Mouse (Mus musculus): ENCODE results near the gene Zdhhc14. TPM values are rescaled to one million over a fixed set of nuclear protein-coding genes. Genes with fewer than 3 reads are reported as not detected.
A peak's percentile ranks its signal among the peaks of the same experiment; 100 is the strongest.

Zdhhc14 gene
- polyA plus RNA-seq, 1 experiment from 2014 or later: 2.2 TPM

DNA sequence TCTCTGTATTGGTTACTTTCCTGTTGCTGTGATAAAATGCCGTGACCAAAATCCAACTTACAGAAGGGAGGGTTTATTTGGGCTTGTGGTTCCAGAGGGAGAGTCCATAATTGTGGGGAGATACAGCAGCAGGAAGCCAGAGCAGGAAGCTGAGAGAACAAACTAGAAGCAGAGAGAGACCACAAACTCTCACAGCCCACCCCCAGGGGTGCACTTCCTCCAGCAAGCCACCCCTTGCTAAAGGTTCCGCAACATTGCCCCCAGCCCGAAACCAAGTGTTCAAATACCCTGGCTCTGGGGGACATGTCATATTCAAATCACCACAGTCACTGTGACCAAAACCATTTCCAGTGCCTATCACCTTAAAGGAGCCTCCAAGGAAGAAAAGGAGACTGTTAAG lies 254.0 kb downstream of the Zdhhc14 start:
- H3K9me3 ChIP-seq (ENCODE audit: control insufficient read depth, low read length): no peaks in the 10 kb centered on the region
- TF ChIP-seq CTCF (IDR thresholded peaks at IDR 0.05; ENCODE audit: low read depth): no peak
- no peak for TF ChIP-seq EP300 (optimal IDR thresholded peaks at IDR 0.05)
- no peak overlapping the region for H3K27ac ChIP-seq (replicated peaks)
- no peak overlapping the region for H3K9ac ChIP-seq (ENCODE audit: low read length)
- 88% methylated on average over 3 of the region's 3 CpGs for WGBS
- H3K4me3 ChIP-seq (ENCODE audit: low read depth, low read length): no peak overlapping the region
- ATAC-seq (ENCODE audit: low FRiP score, low TSS enrichment): no peak
- DNase-seq (ENCODE audit: low spot score): no peak
- H3K4me1 ChIP-seq (replicated peaks; ENCODE audit: control insufficient read depth, insufficient read depth): no peaks in the 10 kb centered on the region
- H3K27me3 ChIP-seq (ENCODE audit: control insufficient read depth, insufficient read depth, low read length): no peaks in the 10 kb centered on the region
- H3K36me3 ChIP-seq (ENCODE audit: control insufficient read depth, insufficient read depth, low read length): 0 out of 2 replicates have a peak, but pooled peaks cover 2% of the 10 kb centered on the region
- H3K4me2 ChIP-seq (replicated peaks; ENCODE audit: low read depth): no peak overlapping the region

DNA sequence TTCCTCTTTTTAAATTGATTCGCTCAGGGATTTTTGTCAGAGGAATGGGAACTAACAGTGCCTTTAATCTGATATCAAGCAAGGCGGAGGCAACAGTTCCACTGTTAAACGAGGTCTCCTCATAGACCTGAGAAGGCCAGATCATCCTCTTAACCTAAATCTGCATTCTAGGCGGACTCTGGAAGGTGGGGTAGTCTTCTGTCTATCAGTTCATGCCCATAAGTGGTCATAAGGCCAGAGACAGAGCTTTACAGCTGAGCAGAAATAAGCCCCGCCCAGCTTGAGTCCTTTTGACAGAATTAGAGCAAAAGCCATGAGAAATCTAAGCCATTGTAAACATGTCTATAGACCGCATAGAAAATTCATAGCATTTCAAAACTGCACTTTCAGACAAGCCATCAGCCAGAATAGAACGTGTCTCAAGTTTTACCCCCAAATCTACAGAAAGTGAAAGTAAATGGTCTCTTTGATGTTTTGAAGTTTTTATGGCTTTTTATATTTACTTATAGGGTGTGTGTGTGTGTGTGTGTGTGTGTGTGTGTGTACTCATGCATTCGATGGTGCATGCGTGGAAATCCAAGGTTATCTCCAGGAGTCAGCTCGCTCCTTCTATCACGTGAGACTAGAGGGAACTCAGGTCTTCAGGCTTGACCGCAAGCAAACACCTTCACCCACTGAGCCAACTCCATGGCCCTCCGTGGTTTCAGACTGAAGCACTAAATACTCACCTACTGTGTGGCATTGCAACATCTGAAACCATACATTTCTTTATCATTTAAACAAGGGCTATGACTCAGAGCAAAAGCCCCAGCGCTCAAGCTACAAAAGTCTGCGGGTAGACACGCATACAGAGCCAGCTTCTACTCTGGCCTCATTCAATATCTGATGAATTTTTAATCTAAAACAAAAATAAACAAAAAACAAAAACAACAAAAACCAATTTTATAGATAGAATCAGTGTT lies 255.5 kb downstream of the Zdhhc14 start:
- 46% methylated on average over 16 of the region's 16 CpGs for WGBS
- H3K9me3 ChIP-seq (ENCODE audit: control insufficient read depth, low read length): no peaks in the 10 kb centered on the region
- H3K4me3 ChIP-seq (ENCODE audit: low read depth, low read length): no peak overlapping the region
- H3K4me1 ChIP-seq (replicated peaks; ENCODE audit: control insufficient read depth, insufficient read depth): peaks cover 2% of the 10 kb centered on the region; the same call in 1 of the 2 replicates
- no peak for TF ChIP-seq CTCF (IDR thresholded peaks at IDR 0.05; ENCODE audit: low read depth)
- no peak for TF ChIP-seq EP300 (optimal IDR thresholded peaks at IDR 0.05)
- no peak overlapping the region; the same call in 1 of the 2 replicates for H3K27ac ChIP-seq (replicated peaks)
- DNase-seq (ENCODE audit: low spot score): peak; percentile 56
- no peak overlapping the region for H3K9ac ChIP-seq (ENCODE audit: low read length)
- no peaks in the 10 kb centered on the region for H3K27me3 ChIP-seq (ENCODE audit: control insufficient read depth, insufficient read depth, low read length)
- no peaks in the 10 kb centered on the region for H3K36me3 ChIP-seq (ENCODE audit: control insufficient read depth, insufficient read depth, low read length)
- H3K4me2 ChIP-seq (replicated peaks; ENCODE audit: low read depth): no peak overlapping the region
- ATAC-seq (ENCODE audit: low FRiP score, low TSS enrichment): peak; percentile 85

DNA sequence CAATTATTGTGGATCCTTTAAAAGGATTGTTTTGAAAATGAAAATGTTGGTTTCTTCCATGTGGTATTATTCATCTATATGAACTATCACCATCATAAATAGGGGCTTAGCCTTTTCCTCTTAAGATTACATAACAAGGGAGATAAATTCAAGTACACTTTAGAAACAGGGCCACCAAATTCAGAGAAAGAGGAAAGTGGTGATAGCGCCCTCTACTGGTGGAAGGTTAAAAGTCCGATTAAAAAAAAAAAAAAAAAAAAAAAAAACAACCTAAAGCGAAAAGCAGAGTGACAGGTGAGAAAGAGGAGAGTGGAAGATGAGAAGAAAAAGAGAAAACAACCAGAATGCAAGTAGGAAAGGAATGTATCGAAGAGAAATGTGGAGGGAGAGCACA lies 256.1 kb downstream of the Zdhhc14 start:
- DNase-seq (ENCODE audit: low spot score): no peak
- Histone ChIP-seq H3K4me1 (replicated peaks; ENCODE audit: control insufficient read depth, insufficient read depth) (peaks cover 4% of the 10 kb centered on the region; the same call in 1 of the 2 replicates), H3K4me2 (replicated peaks; ENCODE audit: low read depth) (no peak overlapping the region), H3K27me3 (ENCODE audit: control insufficient read depth, insufficient read depth, low read length) (no peaks in the 10 kb centered on the region), H3K9ac (ENCODE audit: low read length) (no peak overlapping the region), H3K9me3 (ENCODE audit: control insufficient read depth, low read length) (no peaks in the 10 kb centered on the region), H3K4me3 (ENCODE audit: low read depth, low read length) (no peak overlapping the region), H3K27ac (replicated peaks) (no peak overlapping the region), H3K36me3 (ENCODE audit: control insufficient read depth, insufficient read depth, low read length) (no peaks in the 10 kb centered on the region)
- peak; percentile 79 for TF ChIP-seq CTCF (IDR thresholded peaks at IDR 0.05; ENCODE audit: low read depth)
- no peak for TF ChIP-seq EP300 (optimal IDR thresholded peaks at IDR 0.05)
- ATAC-seq (ENCODE audit: low FRiP score, low TSS enrichment): no peak
- WGBS: 10% methylated on average over 4 of the region's 4 CpGs

DNA sequence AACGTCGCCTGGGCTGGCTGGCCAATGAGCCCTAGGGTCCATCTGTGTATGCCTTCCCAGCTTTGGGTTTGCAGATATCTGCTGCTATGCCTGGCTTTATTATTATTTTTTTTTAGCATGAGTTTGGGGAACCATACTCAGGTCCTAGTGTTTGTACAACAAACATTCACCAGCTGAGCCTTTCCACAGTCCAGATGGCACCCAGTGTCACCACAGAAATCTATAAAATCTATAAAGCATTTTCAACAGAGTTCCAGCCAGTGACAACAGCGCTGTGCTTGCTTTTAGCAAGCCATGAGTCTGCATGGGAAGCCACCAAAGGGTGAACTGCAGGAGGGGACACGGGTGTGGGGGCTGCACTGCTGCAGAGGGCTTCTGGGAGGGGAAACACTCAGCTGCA lies 257.9 kb downstream of the Zdhhc14 start:
- H3K36me3 ChIP-seq (ENCODE audit: control insufficient read depth, insufficient read depth, low read length): no peaks in the 10 kb centered on the region
- no peak overlapping the region for H3K27ac ChIP-seq (replicated peaks)
- no peak overlapping the region for H3K4me2 ChIP-seq (replicated peaks; ENCODE audit: low read depth)
- no peaks in the 10 kb centered on the region for H3K27me3 ChIP-seq (ENCODE audit: control insufficient read depth, insufficient read depth, low read length)
- no peak for ATAC-seq (ENCODE audit: low FRiP score, low TSS enrichment)
- H3K4me3 ChIP-seq (ENCODE audit: low read depth, low read length): no peak overlapping the region
- DNase-seq (ENCODE audit: low spot score): no peak
- H3K9ac ChIP-seq (ENCODE audit: low read length): no peak overlapping the region
- H3K4me1 ChIP-seq (replicated peaks; ENCODE audit: control insufficient read depth, insufficient read depth): peaks cover 4% of the 10 kb centered on the region; the same call in 1 of the 2 replicates
- TF ChIP-seq EP300 (optimal IDR thresholded peaks at IDR 0.05) (no peak), CTCF (IDR thresholded peaks at IDR 0.05; ENCODE audit: low read depth) (no peak)
- H3K9me3 ChIP-seq (ENCODE audit: control insufficient read depth, low read length): no peaks in the 10 kb centered on the region
- 72% methylated on average over 4 of the region's 4 CpGs for WGBS

DNA sequence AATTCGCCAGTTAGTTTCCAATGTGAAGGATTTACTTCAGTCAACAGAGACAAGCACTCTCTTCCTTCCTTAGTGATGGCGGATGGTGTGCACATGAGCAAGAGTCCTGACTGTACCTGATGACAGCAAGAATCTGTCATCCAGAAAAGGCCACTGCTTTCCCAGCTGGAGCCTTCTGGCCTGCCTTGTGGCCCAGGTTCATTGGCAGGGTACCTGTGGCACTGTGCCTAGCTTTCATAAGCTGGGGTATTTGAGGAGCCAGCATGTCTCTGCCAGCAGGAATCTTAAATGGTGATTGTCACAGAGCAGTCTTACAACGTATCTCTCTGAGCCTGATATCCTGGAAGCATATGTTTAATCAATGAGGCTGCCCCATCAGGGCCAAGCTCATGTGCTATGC lies 258.7 kb downstream of the Zdhhc14 start:
- ATAC-seq (ENCODE audit: low FRiP score, low TSS enrichment) (no peak), DNase-seq (ENCODE audit: low spot score) (no peak)
- no peak overlapping the region for H3K4me3 ChIP-seq (ENCODE audit: low read depth, low read length)
- peaks cover 4% of the 10 kb centered on the region; the same call in 1 of the 2 replicates for H3K4me1 ChIP-seq (replicated peaks; ENCODE audit: control insufficient read depth, insufficient read depth)
- H3K36me3 ChIP-seq (ENCODE audit: control insufficient read depth, insufficient read depth, low read length): no peaks in the 10 kb centered on the region
- WGBS: 79% methylated on average over 3 of the region's 3 CpGs
- no peak overlapping the region for H3K27ac ChIP-seq (replicated peaks)
- H3K4me2 ChIP-seq (replicated peaks; ENCODE audit: low read depth): no peak overlapping the region
- no peaks in the 10 kb centered on the region for H3K9me3 ChIP-seq (ENCODE audit: control insufficient read depth, low read length)
- H3K27me3 ChIP-seq (ENCODE audit: control insufficient read depth, insufficient read depth, low read length): no peaks in the 10 kb centered on the region
- no peak overlapping the region for H3K9ac ChIP-seq (ENCODE audit: low read length)
- TF ChIP-seq CTCF (IDR thresholded peaks at IDR 0.05; ENCODE audit: low read depth): no peak
- TF ChIP-seq EP300 (optimal IDR thresholded peaks at IDR 0.05): no peak

DNA sequence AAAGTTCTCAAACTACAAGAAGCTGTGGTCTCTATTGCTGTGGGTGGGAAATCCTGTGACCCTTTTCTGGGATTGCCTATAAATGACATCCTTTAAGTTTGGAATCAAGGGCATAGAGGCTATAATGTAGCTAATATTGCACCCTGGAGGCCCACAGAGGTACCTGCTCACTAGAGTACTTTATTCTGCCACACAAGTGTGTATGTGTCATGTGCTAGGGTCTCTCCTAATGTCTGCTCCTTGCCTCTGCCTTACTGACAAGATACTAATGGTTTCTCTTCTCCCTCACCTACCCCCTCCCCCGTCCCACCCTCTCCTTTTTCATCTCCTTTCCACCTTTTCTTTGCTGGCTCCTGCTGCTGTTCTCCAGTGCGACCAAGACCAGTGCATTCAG lies 260.0 kb downstream of the Zdhhc14 start:
- H3K4me3 ChIP-seq (ENCODE audit: low read depth, low read length): no peak overlapping the region
- peak overlapping the region; percentile 70 for H3K4me2 ChIP-seq (replicated peaks; ENCODE audit: low read depth)
- no peaks in the 10 kb centered on the region for H3K27me3 ChIP-seq (ENCODE audit: control insufficient read depth, insufficient read depth, low read length)
- peaks cover 4% of the 10 kb centered on the region; the same call in 1 of the 2 replicates for H3K4me1 ChIP-seq (replicated peaks; ENCODE audit: control insufficient read depth, insufficient read depth)
- H3K27ac ChIP-seq (replicated peaks): no peak overlapping the region
- ATAC-seq (ENCODE audit: low FRiP score, low TSS enrichment) (no peak), DNase-seq (ENCODE audit: low spot score) (no peak)
- 37% methylated on average over 2 of the region's 2 CpGs for WGBS
- peak; percentile 29 for TF ChIP-seq CTCF (IDR thresholded peaks at IDR 0.05; ENCODE audit: low read depth)
- no peak for TF ChIP-seq EP300 (optimal IDR thresholded peaks at IDR 0.05)
- no peaks in the 10 kb centered on the region for H3K9me3 ChIP-seq (ENCODE audit: control insufficient read depth, low read length)
- H3K36me3 ChIP-seq (ENCODE audit: control insufficient read depth, insufficient read depth, low read length): no peaks in the 10 kb centered on the region
- H3K9ac ChIP-seq (ENCODE audit: low read length): no peak overlapping the region
